Mouse (Mus musculus) c-Kit-negative CD71-positive TER-119-positive erythroid progenitor cells, embryonic 14.5 days (primary cell): ENCODE results near the gene Chn2.

Experiments used
- DNase-seq: peaks from one replicate; pipeline ENCODE4 v3.0.0-alpha.2; 2013; ENCODE audit warnings: low read depth, low spot score

Chn2 gene

GRCm38 (mm10) chr6:54118395-54118794, 79.0 kb downstream of the Chn2 start:
- DNase-seq = no peak

- DNase-seq = no peak
These were observed 79.5 kb downstream of the Chn2 start for GRCm38 (mm10) chr6:54118897-54119296.

GRCm38 (mm10) chr6:54119461-54119860, 80.1 kb downstream of the Chn2 start:
- no peak for DNase-seq

GRCm38 (mm10) chr6:54119885-54120666, 80.7 kb downstream of the Chn2 start:
- DNase-seq = no peak

- no peak for DNase-seq
These were observed 81.5 kb downstream of the Chn2 start for GRCm38 (mm10) chr6:54120889-54121288.

GRCm38 (mm10) chr6:54124519-54124918, 85.2 kb downstream of the Chn2 start:
- DNase-seq = no peak

GRCm38 (mm10) chr6:54125536-54125935, 86.2 kb downstream of the Chn2 start:
- no peak for DNase-seq

GRCm38 (mm10) chr6:54126225-54126992, 87.1 kb downstream of the Chn2 start:
- DNase-seq = no peak

GRCm38 (mm10) chr6:54126993-54127697, 87.8 kb downstream of the Chn2 start:
- no peak for DNase-seq

GRCm38 (mm10) chr6:54128702-54129101, 89.3 kb downstream of the Chn2 start:
- no peak for DNase-seq

GRCm38 (mm10) chr6:54129570-54129969, 90.2 kb downstream of the Chn2 start:
- no peak for DNase-seq

GRCm38 (mm10) chr6:54130881-54131280, 91.5 kb downstream of the Chn2 start:
- DNase-seq = no peak

GRCm38 (mm10) chr6:54132576-54132975, 93.2 kb downstream of the Chn2 start:
- DNase-seq = no peak

- no peak for DNase-seq
These were observed 93.9 kb downstream of the Chn2 start for GRCm38 (mm10) chr6:54133231-54133630.

GRCm38 (mm10) chr6:54138157-54138556, 98.8 kb downstream of the Chn2 start:
- no peak for DNase-seq

GRCm38 (mm10) chr6:54140488-54140887, 101.1 kb downstream of the Chn2 start:
- DNase-seq = no peak

- DNase-seq = no peak
These were observed 101.8 kb downstream of the Chn2 start for GRCm38 (mm10) chr6:54141165-54141564.

- no peak for DNase-seq
These were observed 103.7 kb downstream of the Chn2 start for GRCm38 (mm10) chr6:54142848-54143651.

- no peak for DNase-seq
These were observed 104.3 kb downstream of the Chn2 start for GRCm38 (mm10) chr6:54143652-54143960.

- DNase-seq = no peak
These were observed 109.6 kb downstream of the Chn2 start for GRCm38 (mm10) chr6:54148844-54149526.

GRCm38 (mm10) chr6:54150821-54151220, 111.5 kb downstream of the Chn2 start:
- DNase-seq = no peak
